Comparison of ENCODE assay signal across 9 mouse cellular contexts in genomic region chr13:53775687-53776086, GRCm38 (mm10).
DNase-seq lines count a peak whose midpoint lies in the region; ATAC-seq lines count a peak whose summit lies in the region.
"Had no signal": no experiment of that assay in that cellular context is flagged by ENCODE, and none has a peak within 500 bp of the region (broad histone marks: within the 10 kb centered on the region; RNA-seq: fewer than 3 reads in every experiment).

No protein-coding gene starts in this region.

- DNase-seq in heart, adult 18-20 months: peak; percentile 18 to 53
- DNase-seq in right cerebral cortex, postnatal 14 days: peak; percentile 54
- DNase-seq in right cerebral cortex, postnatal 10 days (ENCODE audit: low spot score in 2 of 2): no peak
- peak; percentile 37 for DNase-seq in c-Kit-positive CD71-negative TER-119-negative erythroid progenitor cells, embryonic 14.5 days (ENCODE audit: low read depth)
- DNase-seq in kidney, adult 8-10 months: peak; percentile 17 to 61
- DNase-seq in neural tube, embryonic 11.5 days (ENCODE audit: low spot score): peak; percentile 60
- DNase-seq in gastrocnemius, postnatal 36 days: no peak

- no peaks in the 10 kb centered on the region for H3K9me3 ChIP-seq in heart, embryonic 11.5 days (replicated peaks; ENCODE audit: control insufficient read depth, low read length)
- no peaks in the 10 kb centered on the region for H3K9me3 ChIP-seq in neural tube, embryonic 11.5 days (ENCODE audit: control insufficient read depth, low read length)
- H3K9me3 ChIP-seq: limb, embryonic 13.5 days had no signal

- H3K36me3 ChIP-seq in heart, embryonic 11.5 days (ENCODE audit: control insufficient read depth, insufficient read depth, low read length): no peaks in the 10 kb centered on the region
- H3K36me3 ChIP-seq in neural tube, embryonic 11.5 days (ENCODE audit: control insufficient read depth, insufficient read depth, low read length): no peaks in the 10 kb centered on the region
- H3K36me3 ChIP-seq: limb, embryonic 13.5 days had no signal

- WGBS in heart, embryonic 11.5 days (ENCODE audit: insufficient replicate concordance): 48% methylated on average over 5 of the region's 5 CpGs
- 51% methylated on average over 5 of the region's 5 CpGs for WGBS in neural tube, embryonic 11.5 days

- H3K27me3 ChIP-seq in heart, embryonic 11.5 days (ENCODE audit: control insufficient read depth, insufficient read depth, low read length): no peaks in the 10 kb centered on the region
- H3K27me3 ChIP-seq in neural tube, embryonic 11.5 days (ENCODE audit: control insufficient read depth, insufficient read depth, low read length): no peaks in the 10 kb centered on the region

- no peak overlapping the region for H3K27ac ChIP-seq in heart, embryonic 11.5 days (ENCODE audit: low read depth, low read length)
- H3K27ac ChIP-seq in neural tube, embryonic 11.5 days (ENCODE audit: low read depth, low read length): no peak overlapping the region
- H3K27ac ChIP-seq: limb, embryonic 13.5 days had no signal

- H3K4me3 ChIP-seq in heart, embryonic 11.5 days (ENCODE audit: low read depth, low read length): no peak overlapping the region
- H3K4me3 ChIP-seq in neural tube, embryonic 11.5 days (ENCODE audit: low read depth, low read length): no peak overlapping the region
- H3K4me3 ChIP-seq: limb, embryonic 13.5 days had no signal

- H3K4me1 ChIP-seq in heart, embryonic 11.5 days (ENCODE audit: control insufficient read depth, insufficient read depth, low read length): no peaks in the 10 kb centered on the region
- no peaks in the 10 kb centered on the region for H3K4me1 ChIP-seq in neural tube, embryonic 11.5 days (ENCODE audit: control insufficient read depth, insufficient read depth, low read length)

- ATAC-seq in heart, embryonic 11.5 days (replicated peaks; ENCODE audit: insufficient number of reproducible peaks, low FRiP score, low TSS enrichment): no peak
- no peak for ATAC-seq in neural tube, embryonic 11.5 days (ENCODE audit: insufficient read depth, low FRiP score, low TSS enrichment)

- H3K9ac ChIP-seq in heart, embryonic 11.5 days (ENCODE audit: low read depth, low read length): no peak overlapping the region
- no peak overlapping the region for H3K9ac ChIP-seq in neural tube, embryonic 11.5 days (ENCODE audit: low read length)
- H3K9ac ChIP-seq: limb, embryonic 13.5 days had no signal

- H3K4me2 ChIP-seq in heart, embryonic 11.5 days: no peak overlapping the region
- H3K4me2 ChIP-seq in neural tube, embryonic 11.5 days (ENCODE audit: low read depth): no peak overlapping the region
- H3K4me2 ChIP-seq: limb, embryonic 13.5 days had no signal

- intact Hi-C loops in gastrocnemius, postnatal 36 days (cut with DNase I): no loop called here

Comparison
In these comparisons a context has a peak if more than half of its experiments do, and no peak if none do; other contexts are left out.
1. DNase-seq: peak in heart, adult 18-20 months (2 of 2), right cerebral cortex, postnatal 14 days (single experiment), c-Kit-positive CD71-negative TER-119-negative erythroid progenitor cells, embryonic 14.5 days (single experiment), kidney, adult 8-10 months (2 of 2) and neural tube, embryonic 11.5 days (single experiment); none in right cerebral cortex, postnatal 10 days (0 of 2) and gastrocnemius, postnatal 36 days (0 of 2).